Mouse (Mus musculus): Measurements from ENCODE around the gene Wwtr1.
A peak's percentile ranks its signal among the peaks of the same experiment; 100 is the strongest.

Gene Wwtr1

DNA sequence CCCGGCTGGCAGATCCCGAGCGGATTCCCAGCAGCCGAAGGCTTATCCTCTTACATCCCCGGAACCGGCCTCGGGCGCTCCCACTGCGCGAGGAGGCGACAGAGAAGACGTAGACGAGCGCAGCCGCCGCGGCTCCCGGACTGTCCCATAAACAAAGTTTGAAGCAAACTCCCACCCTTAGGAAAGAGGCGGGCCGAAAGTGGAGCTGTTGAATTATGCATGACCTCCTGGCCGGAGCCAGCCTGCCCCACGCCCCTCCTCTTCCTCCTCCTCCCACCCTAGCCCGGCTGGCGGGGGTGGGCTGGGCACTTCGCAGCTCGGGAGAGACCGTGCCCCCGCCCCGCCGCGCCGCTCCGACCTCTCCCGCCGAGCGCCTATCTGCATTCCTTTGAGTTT is at the start of gene Wwtr1:
Gene Wwtr1, minus strand, starts transcription at position 251 of the 396 bp plus-strand sequence.
- DNase-seq (ENCODE audit: low spot score) = peak; percentile 95

- no peak for DNase-seq (ENCODE audit: low spot score)
These were observed 44.0 kb upstream of the Wwtr1 start for GRCm38 (mm10) chr3:57619718-57620117.

DNA sequence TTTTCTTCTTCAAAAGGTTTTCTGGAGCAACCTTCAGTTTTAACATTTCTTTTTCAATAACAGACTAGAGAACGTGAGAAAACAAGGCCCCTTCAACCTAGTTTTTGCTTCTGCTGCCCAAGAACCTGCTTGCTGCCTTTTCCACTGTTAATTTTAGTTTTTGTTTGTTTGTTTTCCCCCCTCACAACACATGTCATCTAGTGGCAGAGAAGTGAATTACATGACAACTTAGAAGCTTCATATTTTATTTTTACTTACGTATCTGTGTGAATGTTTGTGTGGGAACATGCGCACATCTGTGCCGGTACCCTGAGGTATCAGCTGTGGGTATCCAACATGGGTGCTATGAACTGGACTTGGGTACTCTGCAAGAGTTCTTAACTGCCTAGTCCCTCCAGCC is 39.9 kb upstream of the Wwtr1 start:
- DNase-seq (ENCODE audit: low spot score) = no peak

- DNase-seq (ENCODE audit: low spot score) = no peak
These were observed 36.8 kb upstream of the Wwtr1 start for GRCm38 (mm10) chr3:57612430-57612997.

GRCm38 (mm10) chr3:57611776-57612175 is 36.1 kb upstream of the Wwtr1 start:
- no peak for DNase-seq (ENCODE audit: low spot score)

DNA sequence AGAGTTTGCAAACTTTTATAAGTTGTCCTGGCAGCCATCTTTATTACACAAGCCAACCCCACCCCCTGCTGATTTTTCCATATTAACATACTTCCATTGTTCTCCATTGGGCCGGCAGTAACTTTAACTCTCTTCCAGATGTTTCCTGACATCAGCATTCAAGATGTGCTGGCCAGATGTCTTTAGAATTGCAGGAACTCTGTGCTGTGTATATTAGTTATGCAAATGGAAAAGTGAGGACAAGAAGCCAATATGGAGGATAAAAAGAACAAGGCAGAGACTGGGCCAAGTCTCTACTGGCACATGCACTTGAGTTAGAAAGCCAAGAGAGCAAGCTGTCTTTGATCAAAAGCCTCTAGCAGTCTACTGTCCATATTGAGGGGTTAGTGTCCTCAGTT is 28.9 kb upstream of the Wwtr1 start:
- no peak for DNase-seq (ENCODE audit: low spot score)

DNA sequence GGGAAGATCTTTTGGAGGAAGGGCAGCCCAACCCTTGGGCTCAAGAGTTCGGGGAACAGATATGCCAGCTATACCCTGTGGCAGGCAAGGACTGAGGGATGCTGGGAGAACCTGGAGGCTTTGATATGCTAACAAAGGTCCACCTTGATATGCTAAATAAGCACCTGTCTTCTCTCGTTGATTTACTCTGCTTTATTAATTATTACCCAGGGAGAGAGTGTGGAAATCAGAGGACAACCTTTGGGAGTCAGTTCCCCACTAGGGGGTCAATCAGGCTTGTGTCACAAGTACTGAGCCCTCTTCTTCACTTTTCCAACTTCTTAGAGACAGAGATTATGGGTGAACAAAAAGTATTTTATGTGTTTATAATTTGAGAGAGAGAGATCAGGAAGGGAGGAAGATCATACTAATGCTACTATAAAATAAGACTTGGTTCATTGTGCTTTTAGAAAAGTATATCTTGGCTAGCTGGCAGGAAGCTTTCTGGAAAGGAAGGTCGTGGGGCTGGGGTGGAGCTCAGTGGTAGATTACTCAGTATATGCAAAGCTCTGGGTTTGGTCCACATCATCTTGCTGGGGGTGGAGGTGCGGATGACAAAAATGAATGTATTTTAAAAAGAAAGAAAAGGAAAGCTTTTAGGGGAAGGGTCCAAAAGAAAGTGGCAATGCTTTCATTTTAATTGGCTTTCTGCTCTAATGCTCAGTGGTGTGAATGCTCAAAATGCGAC is 28.3 kb upstream of the Wwtr1 start:
- no peak for DNase-seq (ENCODE audit: low spot score)

DNA sequence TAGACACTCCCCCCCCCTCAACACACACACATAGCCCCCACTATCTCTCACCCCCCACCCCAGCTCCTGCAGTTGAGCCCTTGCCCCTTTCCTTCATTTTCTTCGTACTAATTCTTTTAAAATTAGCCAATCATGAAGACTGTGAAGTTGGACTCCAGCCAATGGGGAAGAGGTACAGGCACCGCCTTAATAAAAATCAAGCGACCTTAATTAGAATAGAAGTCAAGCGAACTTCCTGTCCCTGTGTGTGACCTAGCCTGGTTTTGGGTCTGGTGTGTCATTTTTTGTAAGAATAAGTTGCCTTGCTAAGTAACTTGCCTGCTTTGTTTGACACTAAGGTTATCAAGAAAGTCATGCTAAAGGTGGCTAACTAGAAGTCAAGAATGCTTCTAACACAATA is 26.9 kb upstream of the Wwtr1 start:
- no peak for DNase-seq (ENCODE audit: low spot score)

- DNase-seq (ENCODE audit: low spot score) = no peak
These were observed 20.9 kb upstream of the Wwtr1 start for GRCm38 (mm10) chr3:57596566-57596965.

GRCm38 (mm10) chr3:57595506-57595905 is 19.8 kb upstream of the Wwtr1 start:
- no peak for DNase-seq (ENCODE audit: low spot score)

DNA sequence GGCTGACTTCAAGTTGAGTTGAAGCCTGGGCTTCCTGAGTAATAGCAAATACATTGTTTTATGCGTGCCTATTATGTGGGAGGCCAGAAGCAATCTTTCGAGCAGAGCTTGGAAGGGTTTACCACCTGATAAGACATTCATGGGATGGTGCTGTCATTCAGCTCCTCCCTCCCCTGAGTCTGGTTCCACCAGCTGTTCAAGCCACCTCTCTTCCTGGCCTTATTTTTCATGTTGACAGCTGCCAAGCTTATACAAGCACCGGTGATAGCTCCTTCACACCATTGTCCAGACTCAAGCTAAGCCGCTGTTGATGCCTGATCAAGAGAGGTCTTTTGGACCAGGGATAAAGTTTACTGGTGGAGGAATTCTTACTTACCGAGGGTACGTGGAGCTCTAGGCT is 10.3 kb upstream of the Wwtr1 start:
- DNase-seq (ENCODE audit: low spot score) = no peak

- no peak for DNase-seq (ENCODE audit: low spot score)
These were observed 7.8 kb upstream of the Wwtr1 start for GRCm38 (mm10) chr3:57583533-57583932.

DNA sequence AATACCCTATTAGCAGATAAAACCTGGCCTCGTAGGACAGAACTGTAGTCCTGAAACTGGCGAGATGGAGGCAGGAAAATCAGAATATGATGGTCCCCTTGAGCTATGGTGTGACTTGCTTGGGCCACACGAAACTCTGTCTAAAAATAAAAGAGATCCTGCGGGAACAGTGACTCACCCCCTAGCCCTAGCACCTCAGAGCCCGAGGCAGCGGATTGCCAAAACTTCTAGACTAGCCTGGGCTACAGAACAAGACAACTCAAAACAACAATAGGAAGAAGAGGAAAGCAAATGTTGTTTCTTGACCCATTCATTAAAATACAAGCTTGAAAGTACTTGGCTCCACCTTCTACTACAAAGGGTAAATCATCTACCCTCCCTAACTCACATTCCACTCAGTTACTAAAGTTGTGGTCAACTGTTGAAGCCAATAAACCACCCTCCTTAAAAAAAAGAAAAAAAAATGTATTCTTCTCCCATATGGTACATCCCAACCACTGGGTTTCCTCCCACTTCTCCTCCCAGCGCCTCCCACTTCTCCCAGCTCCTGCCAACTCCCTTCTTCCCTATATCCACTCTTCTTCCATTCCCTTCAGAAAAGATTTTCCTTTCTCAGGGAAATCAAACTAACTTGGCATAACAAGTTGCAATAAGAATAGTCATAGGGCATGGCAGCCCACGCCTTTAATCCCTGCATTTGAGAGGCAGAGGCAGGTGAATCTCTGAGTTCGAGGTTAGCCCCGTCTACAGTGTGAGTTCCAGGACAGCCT is 4.9 kb upstream of the Wwtr1 start:
- no peak for DNase-seq (ENCODE audit: low spot score)

GRCm38 (mm10) chr3:57576056-57576824 is 530 bp upstream of the Wwtr1 start:
- peak; percentile 46 for DNase-seq (ENCODE audit: low spot score)

GRCm38 (mm10) chr3:57574885-57575659 is 638 bp downstream of the Wwtr1 start:
- peak; percentile 17 for DNase-seq (ENCODE audit: low spot score)

DNA sequence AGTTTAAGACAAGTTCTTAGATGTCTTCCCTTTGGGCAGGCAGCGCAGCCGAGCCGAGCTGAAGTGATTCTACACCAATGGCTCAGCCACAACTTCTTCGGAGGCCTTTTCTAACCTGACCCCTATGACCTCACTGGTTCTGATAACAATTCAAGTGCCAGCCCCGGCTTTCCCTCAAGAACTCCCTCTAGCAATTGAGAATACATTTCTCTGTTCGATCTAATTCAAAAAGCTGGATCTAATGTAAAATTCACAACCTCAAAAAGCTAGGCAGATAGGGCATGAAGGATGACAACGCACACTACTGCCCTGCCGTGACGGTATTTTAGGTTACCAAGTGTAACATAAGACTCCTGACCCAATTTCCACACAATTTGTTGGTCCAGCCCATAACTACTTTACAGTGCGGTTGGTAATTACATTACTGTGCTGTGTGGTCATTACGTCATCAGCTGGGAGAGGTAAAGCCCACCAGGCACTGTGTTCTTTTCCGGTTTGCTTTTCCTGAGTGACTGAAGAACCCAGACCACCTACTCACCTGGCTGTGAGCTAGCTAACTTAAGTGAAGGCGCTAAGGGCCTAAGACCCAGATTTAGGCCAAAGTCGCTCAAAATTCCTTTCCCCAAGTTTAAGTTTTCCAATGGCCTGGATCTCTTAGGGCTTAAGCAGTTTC is 1.7 kb downstream of the Wwtr1 start:
- DNase-seq (ENCODE audit: low spot score) = no peak

DNA sequence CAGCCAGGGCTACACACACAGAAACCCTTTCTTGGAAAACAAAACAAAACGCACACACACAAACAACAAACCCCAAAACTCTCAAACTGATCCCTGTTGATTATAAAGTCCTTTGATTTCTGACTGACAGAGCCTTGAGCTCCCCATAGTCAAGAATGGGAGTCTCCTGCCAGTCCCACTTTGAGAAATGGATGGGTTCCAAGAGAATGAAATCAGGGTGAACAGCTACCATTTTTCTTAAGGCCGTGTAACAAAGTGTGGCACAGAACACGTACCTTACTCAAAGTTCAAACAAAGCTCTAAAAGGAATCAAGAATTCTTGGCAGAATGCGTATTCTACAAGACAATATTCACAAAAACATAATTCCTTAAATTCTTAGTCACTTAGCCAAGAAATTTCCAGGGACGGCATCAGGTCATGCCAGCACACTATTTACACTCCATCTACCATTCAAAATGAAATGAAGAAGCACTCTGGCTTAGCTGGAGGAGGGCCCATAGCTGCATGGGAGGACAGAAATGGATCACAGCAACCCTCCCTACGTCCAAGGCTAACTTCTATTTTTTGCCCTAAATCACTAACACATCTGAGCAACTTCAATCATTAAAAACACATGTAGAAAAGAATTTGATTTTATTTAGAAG is 3.3 kb downstream of the Wwtr1 start:
- DNase-seq (ENCODE audit: low spot score) = peak; percentile 32

GRCm38 (mm10) chr3:57566655-57567054 is 9.1 kb downstream of the Wwtr1 start:
- no peak for DNase-seq (ENCODE audit: low spot score)

DNA sequence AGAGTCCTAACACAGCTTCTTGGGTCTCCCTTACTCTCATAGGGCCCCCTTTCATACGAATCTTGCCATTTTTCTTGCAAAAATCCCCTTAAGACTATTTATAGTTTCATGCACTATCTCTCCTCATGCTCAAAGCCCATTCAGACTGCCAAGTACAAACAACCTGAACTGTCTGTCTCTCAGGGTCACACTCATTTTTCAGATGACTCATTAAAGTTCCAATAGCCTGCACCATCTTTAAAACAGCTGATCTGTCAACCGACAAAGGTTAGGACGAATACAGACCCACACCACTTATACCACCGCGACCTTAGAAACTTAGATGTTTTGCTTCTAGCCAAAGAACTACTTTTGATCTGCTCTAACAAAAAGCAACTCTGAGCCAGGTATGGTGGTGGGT is 12.1 kb downstream of the Wwtr1 start:
- no peak for DNase-seq (ENCODE audit: low spot score)

DNA sequence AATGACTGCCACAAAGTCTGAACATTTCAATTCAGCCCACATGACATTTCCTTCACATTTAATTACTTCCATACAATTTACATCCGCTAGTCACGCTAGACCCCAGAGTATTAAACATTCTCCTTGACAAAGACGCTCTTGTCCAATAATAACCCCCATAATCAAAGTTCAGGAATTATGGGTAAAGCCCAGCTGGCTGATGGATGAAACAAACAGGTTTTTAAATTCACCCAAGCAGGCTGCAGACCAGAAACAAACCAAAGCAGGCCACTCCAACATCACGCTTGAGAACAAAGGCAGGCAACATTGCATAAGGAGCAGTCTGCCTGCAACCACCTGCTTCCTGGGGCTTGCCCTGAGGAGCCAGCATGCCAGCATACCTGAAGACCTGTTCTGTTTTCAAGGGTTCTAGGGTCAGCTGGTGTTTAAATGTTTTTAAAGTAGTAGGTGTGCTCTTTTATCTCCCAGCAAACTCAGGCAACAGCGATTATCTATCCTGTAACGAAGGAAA is 12.7 kb downstream of the Wwtr1 start:
- no peak for DNase-seq (ENCODE audit: low spot score)
